Mouse (Mus musculus) G1E-ER4 (cell line): ENCODE data around the gene Urah. TPM values are rescaled to one million over a fixed set of nuclear protein-coding genes. Genes with fewer than 3 reads are reported as not detected.

Source experiments
- GATA1 ChIP-seq: IDR thresholded peaks from one replicate; pipeline ENCODE4 v1.8.0; 2012; ENCODE audit warnings: low read length, inconsistent platforms
- polyA plus RNA-seq: library from polyadenylated mRNA; stranded (reverse); fragments of >175 nt; gene quantifications from 2 replicates; pipeline ENCODE4 v1.2.3, GENCODE M21; 2012

The Urah gene
- polyA plus RNA-seq, 1 experiment = not detected

DNA sequence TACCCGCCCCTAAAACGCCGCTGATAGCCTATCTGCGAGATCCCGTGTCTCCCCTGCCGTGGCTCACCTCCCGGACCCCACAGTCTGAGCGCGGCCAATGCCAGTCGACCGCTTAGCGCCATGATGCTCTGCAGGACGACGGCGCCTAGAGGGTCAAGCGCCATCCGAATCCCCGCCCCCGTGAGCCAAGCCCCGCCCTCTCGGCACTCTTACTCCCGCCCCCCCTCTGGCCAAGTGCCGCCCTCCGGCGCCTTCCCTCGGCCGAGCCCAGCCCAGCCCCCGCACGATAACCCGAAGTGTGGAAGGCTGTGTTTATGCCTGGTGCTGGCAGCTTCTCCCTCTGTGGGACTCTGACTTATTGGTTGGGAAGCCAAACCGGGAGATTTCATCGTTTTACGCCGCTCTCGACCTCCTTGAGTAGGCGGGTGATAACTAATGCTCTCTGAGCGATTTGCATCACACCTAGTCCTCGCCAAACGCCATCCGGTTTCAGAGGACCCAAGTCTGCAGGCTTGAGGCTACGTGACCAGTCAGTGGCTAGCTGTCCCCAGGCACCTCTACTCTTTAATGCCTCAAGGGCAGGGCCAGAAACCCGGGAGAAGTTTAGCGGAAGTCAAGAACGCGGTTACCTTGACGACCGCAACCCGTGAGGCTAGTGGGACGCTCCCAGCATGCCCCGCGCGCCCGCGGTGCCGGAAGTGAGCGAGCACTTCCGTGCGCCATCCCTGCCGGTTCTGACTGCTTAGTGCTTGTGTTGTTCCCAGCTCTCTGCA lies 47.1 kb downstream of the Urah start, which contains the start of the genes Psmd13 and Sirt3:
Gene Psmd13 (plus strand): TSS at position 273 of the 773 bp plus-strand sequence.
Gene Sirt3 (minus strand): TSS at position 614 of the 773 bp plus-strand sequence.
- TF ChIP-seq GATA1 = no peak

DNA sequence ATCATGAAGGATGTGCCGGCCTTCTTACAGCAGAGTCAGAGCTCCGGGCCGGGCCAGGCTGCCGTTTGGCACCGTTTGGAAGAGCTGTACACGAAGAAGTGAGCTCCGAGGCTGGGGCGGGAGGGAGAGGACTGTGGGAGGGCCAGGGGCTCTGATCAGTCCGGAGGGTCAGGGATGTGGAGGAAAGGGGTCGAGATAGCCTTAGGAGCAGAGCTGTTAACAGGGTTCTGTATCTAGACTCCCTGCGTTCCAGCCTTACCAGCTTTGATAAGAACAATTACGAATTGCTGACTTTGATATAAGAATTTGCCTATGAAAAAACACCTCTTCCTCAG lies 47.6 kb downstream of the Urah start:
- TF ChIP-seq GATA1 = no peak

Other genes starting within 250 kb of the Urah start
- not detected in 2 replicates for gene Olfr46, start 233.7 kb upstream of the Urah start, polyA plus RNA-seq
- gene Olfr61, start 206.0 kb upstream of the Urah start, polyA plus RNA-seq = not detected in 2 replicates
- not detected in 2 replicates for gene Olfr53, start 188.6 kb upstream of the Urah start, polyA plus RNA-seq
- not detected in 2 replicates for gene Olfr539, start 175.1 kb upstream of the Urah start, polyA plus RNA-seq
- not detected in 2 replicates for gene Olfr45, start 153.1 kb upstream of the Urah start, polyA plus RNA-seq
- gene Olfr541, start 137.8 kb upstream of the Urah start, polyA plus RNA-seq = not detected in 2 replicates
- gene Cyp2e1, start 71.3 kb upstream of the Urah start, polyA plus RNA-seq = not detected in 2 replicates
- gene Syce1, start 47.2 kb upstream of the Urah start, polyA plus RNA-seq = not detected in 2 replicates
- gene Zfp941, start 12.8 kb upstream of the Urah start, polyA plus RNA-seq = not detected in 2 replicates
- gene Scgb1c1, start 10.5 kb downstream of the Urah start, polyA plus RNA-seq = not detected in 2 replicates
- 0.06 TPM in 1 of 2 replicates, not detected in the other for gene Odf3, start 12.8 kb downstream of the Urah start, polyA plus RNA-seq
- gene Gm45785, start 21.3 kb downstream of the Urah start, polyA plus RNA-seq = 0.18 and 0.99 TPM in 2 replicates
- gene Ric8a, start 21.9 kb downstream of the Urah start, polyA plus RNA-seq = 39.1 and 49.2 TPM in 2 replicates
- 3.2 and 3.9 TPM in 2 replicates for gene Bet1l, start 22.6 kb downstream of the Urah start, polyA plus RNA-seq
- 50.0 and 92.4 TPM in 2 replicates for gene Psmd13, start 47.0 kb downstream of the Urah start, polyA plus RNA-seq
- 25.4 and 38.9 TPM in 2 replicates for gene Sirt3, start 47.3 kb downstream of the Urah start, polyA plus RNA-seq
- gene Cox8b, start 65.4 kb downstream of the Urah start, polyA plus RNA-seq = not detected in 2 replicates
- gene Nlrp6, start 85.9 kb downstream of the Urah start, polyA plus RNA-seq = not detected in 2 replicates
- 6.3 and 7.2 TPM in 2 replicates for gene Pgghg, start 106.4 kb downstream of the Urah start, polyA plus RNA-seq
- 0.43 and 0.61 TPM in 2 replicates for gene Ifitm5, start 115.3 kb downstream of the Urah start, polyA plus RNA-seq
- gene Gm45717, start 120.9 kb downstream of the Urah start, polyA plus RNA-seq = not detected in 2 replicates
- 234 and 285 TPM in 2 replicates for gene Ifitm2, start 121.0 kb downstream of the Urah start, polyA plus RNA-seq
- gene Ifitm1, start 132.2 kb downstream of the Urah start, polyA plus RNA-seq = 0.08 and 0.26 TPM in 2 replicates
- not detected in 2 replicates for gene Ifitm3, start 175.8 kb downstream of the Urah start, polyA plus RNA-seq
- gene Ifitm6, start 182.9 kb downstream of the Urah start, polyA plus RNA-seq = not detected in 2 replicates
- not detected in 2 replicates for gene Gm17387, start 194.1 kb downstream of the Urah start, polyA plus RNA-seq
- not detected in 2 replicates for gene B4galnt4, start 226.1 kb downstream of the Urah start, polyA plus RNA-seq
- 0.05 TPM in 1 of 2 replicates, not detected in the other for gene Pkp3, start 243.2 kb downstream of the Urah start, polyA plus RNA-seq